Mouse (Mus musculus) T-helper 17 cell (primary cell): Measurements from ENCODE around the gene Acaca.

Experiments
- in situ Hi-C, 2 experiments: fragments of 300-600 bp; cut with MboI, MseI; formaldehyde crosslinking; loops; 1 replicate in 1 of 2; 2 replicates in 1 of 2; pipeline ENCODE4 v1.15.1; 2025; ENCODE audit warnings: high pct_unique_total_duplicates in 2 of 2

Acaca gene

DNA sequence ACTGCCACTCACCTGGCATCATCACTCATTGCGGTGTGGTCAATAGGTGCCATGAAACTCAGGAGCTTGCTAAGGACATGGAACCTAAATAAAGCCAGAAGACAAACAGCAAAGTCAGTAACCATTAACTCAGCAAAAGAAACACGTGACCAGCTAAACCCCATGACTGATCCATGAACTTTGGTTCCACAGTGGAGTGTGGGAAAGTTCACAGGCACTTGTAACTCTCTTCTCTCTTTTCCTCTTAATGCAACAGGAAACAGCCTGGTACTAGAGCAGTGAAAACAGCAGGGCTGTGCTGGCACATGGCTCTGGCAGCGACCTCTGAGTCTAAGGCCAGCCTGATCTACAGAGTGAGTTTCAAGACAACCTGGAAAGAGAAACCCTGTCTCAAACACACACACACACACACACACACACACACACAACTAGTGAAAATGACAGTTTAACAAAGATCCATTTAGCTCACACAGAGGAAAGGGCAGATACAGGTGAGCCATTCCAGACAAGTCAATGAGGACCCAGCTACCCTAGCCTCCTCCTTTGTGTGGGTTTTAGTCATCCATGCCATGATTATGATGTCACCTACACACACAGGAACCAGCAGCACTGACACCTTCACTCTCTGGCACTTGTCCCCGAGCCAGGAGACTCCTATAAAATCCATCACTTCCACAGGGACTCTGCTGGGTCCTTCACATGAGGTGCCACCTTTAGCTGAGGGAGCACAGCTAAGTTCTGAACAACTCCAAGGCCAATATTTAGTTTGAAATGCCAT is 313.3 kb downstream of the Acaca start:
- in situ Hi-C loops, result no loop called here
